Mouse (Mus musculus) forebrain, embryonic 15.5 days (tissue): ENCODE measurements around the gene Rbm4. TPM values are rescaled to one million over a fixed set of nuclear protein-coding genes. Genes with fewer than 3 reads are reported as not detected.
"Not testable (repeated sequence)": the region's sequence is repeated elsewhere in the genome, so short reads cannot be mapped to it uniquely, and the experiment has no call there.

ENCODE experiments used
- ATAC-seq: fragments of 200-750 bp; cut with Nextera tagmentation; replicated peaks from 2 replicates; pipeline ENCODE4 v1.8.0; 2017; ENCODE audit warnings: mild to moderate bottlenecking, moderate TSS enrichment, moderate library complexity
- H3K27ac ChIP-seq: fragments of 300-500 bp; sonication (generic); replicated peaks from 2 replicates; pipeline ENCODE4 v1.5.1; 2015; ENCODE audit warnings: mild to moderate bottlenecking, inconsistent platforms
- H3K27me3 ChIP-seq: fragments of 300-500 bp; sonication (generic); 2 replicates; pipeline ENCODE4 v1.6.1; 2015; ENCODE audit warnings: inconsistent platforms
- H3K36me3 ChIP-seq: fragments of 300-500 bp; sonication (generic); 2 replicates; pipeline ENCODE4 v1.6.1; 2015; ENCODE audit warnings: mild to moderate bottlenecking, inconsistent platforms
- H3K4me1 ChIP-seq: fragments of 300-500 bp; sonication (generic); 2 replicates; pipeline ENCODE4 v1.6.1; 2015; ENCODE audit warnings: inconsistent platforms
- H3K4me2 ChIP-seq: fragments of 300-500 bp; sonication (generic); replicated peaks from 2 replicates; pipeline ENCODE4 v1.6.1; 2015; ENCODE audit warnings: mild to moderate bottlenecking, inconsistent platforms
- H3K4me3 ChIP-seq: fragments of 300-500 bp; sonication (generic); 2 replicates; pipeline ENCODE4 v1.5.1; 2015; ENCODE audit warnings: mild to moderate bottlenecking, inconsistent platforms
- H3K9ac ChIP-seq: fragments of 300-500 bp; sonication (generic); replicated peaks from 2 replicates; pipeline ENCODE4 v1.6.1; 2015; ENCODE audit warnings: mild to moderate bottlenecking, inconsistent platforms
- H3K9me3 ChIP-seq: fragments of 300-500 bp; sonication (generic); 2 replicates; pipeline ENCODE4 v1.6.1; 2016; ENCODE audit warnings: inconsistent platforms
- WGBS: fragments of 180-500 bp; shearing (Covaris S2); methylation state at CpG from one replicate; pipeline ENCODE4 v1.1.7; 2015; ENCODE audit warnings: mixed read lengths; 5-methylcytosine and 5-hydroxymethylcytosine counted together
- polyA plus RNA-seq: library from polyadenylated mRNA; unstranded; fragments of >200 nt; fragmentation: Nextera tagmentation; extraction: Ambion mirVana; gene quantifications from 2 replicates; pipeline ENCODE4 v1.2.1, GENCODE M21; 2015

Rbm4 gene
- polyA plus RNA-seq, 1 experiment from 2014 or later, result 114 TPM

- peak overlapping the region; percentile 55 for H3K4me2 ChIP-seq
- peak overlapping the region; percentile 77 for H3K9ac ChIP-seq
- H3K27ac ChIP-seq, result peak overlapping the region; percentile 87
- no peaks in the 10 kb centered on the region for H3K9me3 ChIP-seq
- peak overlapping the region; percentile 89 for H3K4me3 ChIP-seq
- H3K4me1 ChIP-seq, result peaks cover 53% of the 10 kb centered on the region
- no peaks in the 10 kb centered on the region for H3K27me3 ChIP-seq
- ATAC-seq, result peak; percentile 12
- H3K36me3 ChIP-seq, result peaks cover 33% of the 10 kb centered on the region
- WGBS, result under 1% methylated on average over 16 of the region's 16 CpGs
Observed at GRCm38 (mm10) chr19:4793281-4793830, 345 bp downstream of the Rbm4 start.

DNA sequence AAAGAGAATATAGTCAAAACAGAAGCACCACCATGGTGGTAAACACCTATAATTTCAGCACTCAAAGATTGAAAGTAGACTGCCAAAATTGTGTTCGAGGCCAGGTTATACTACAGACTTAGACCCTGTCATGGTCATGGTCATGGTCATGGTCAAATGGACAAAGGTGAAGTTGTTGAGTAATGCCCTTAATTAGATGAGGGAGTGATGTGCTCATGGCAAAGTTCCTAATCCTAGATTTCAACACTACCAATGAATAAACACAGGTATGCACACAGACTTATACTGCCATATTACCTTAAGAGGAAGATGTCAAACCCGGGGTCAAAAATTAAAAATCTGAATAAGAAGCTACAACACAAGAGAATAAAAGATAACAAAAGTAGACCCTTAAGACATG lies 7.4 kb downstream of the Rbm4 start:
- Histone ChIP-seq H3K9me3 (no peaks in the 10 kb centered on the region), H3K27ac (no peak overlapping the region), H3K36me3 (peaks cover 72% of the 10 kb centered on the region), H3K4me2 (no peak overlapping the region), H3K4me1 (peaks cover 55% of the 10 kb centered on the region), H3K4me3 (no peak overlapping the region), H3K9ac (no peak overlapping the region), H3K27me3 (no peaks in the 10 kb centered on the region)
- no peak for ATAC-seq
- WGBS, result 96% methylated on average over 2 of the region's 2 CpGs

GRCm38 (mm10) chr19:4785206-4785605 lies 8.5 kb downstream of the Rbm4 start:
- no peak overlapping the region for H3K4me3 ChIP-seq
- H3K4me1 ChIP-seq, result peaks cover 43% of the 10 kb centered on the region
- peaks cover 70% of the 10 kb centered on the region for H3K36me3 ChIP-seq
- no peak overlapping the region for H3K27ac ChIP-seq
- no peak for ATAC-seq
- no peak overlapping the region for H3K4me2 ChIP-seq
- 88% methylated on average over 7 of the region's 7 CpGs for WGBS
- no peak overlapping the region for H3K9ac ChIP-seq
- no peaks in the 10 kb centered on the region for H3K27me3 ChIP-seq
- no peaks in the 10 kb centered on the region for H3K9me3 ChIP-seq

DNA sequence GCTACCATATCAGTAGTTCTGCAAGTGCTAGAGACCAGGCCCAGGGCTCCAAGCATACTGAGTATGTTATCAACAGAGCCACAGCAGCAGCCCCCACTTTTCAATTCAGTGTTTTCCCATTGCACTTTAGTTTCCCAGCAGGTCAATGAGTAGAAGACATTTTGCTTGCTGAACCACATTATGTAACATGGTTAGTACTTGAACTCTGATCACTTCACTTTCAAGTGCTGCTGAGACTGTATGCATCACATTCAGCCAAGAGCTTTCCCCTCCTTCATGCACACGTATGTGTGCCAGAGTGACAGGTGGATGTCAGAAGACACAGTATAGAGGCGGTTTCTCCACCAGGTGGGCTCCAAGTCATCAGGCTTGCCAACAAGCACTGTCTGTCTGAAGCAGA lies 10.8 kb downstream of the Rbm4 start:
- H3K9ac ChIP-seq, result no peak overlapping the region
- H3K27ac ChIP-seq, result no peak overlapping the region
- H3K4me1 ChIP-seq, result peaks cover 26% of the 10 kb centered on the region
- peaks cover 71% of the 10 kb centered on the region for H3K36me3 ChIP-seq
- H3K27me3 ChIP-seq, result no peaks in the 10 kb centered on the region
- H3K4me2 ChIP-seq, result no peak overlapping the region
- no peak overlapping the region for H3K4me3 ChIP-seq
- no peaks in the 10 kb centered on the region for H3K9me3 ChIP-seq
- no peak for ATAC-seq
- 86% methylated on average over 2 of the region's 2 CpGs for WGBS

DNA sequence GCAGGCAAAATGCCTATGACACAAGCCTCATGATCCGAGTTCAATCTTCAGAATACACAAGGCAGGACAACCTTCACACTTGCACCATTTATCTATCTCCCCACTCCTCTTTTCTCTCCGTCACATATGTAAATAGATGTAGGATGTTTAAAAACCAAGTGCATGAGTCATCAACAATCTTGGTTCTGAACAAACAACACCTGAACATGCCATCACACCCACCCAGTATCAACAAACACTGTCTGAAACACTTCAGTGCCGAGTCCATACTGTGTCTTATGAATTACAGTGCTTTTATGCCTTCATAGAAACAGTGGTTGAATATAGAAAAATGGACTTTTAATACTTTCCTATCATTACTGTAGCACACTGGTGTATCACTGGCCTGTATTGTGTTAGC lies 20.9 kb downstream of the Rbm4 start:
- no peak overlapping the region for H3K27ac ChIP-seq
- H3K4me3 ChIP-seq, result no peak overlapping the region
- no peak overlapping the region for H3K9ac ChIP-seq
- no peaks in the 10 kb centered on the region for H3K27me3 ChIP-seq
- ATAC-seq, result no peak
- peaks cover 64% of the 10 kb centered on the region for H3K36me3 ChIP-seq
- H3K9me3 ChIP-seq, result no peaks in the 10 kb centered on the region
- no peaks in the 10 kb centered on the region; the same call in 1 of the 2 replicates for H3K4me1 ChIP-seq
- H3K4me2 ChIP-seq, result no peak overlapping the region
- 83% methylated on average over 3 of the region's 3 CpGs for WGBS

GRCm38 (mm10) chr19:4767507-4768148 lies 26.1 kb downstream of the Rbm4 start:
- no peaks in the 10 kb centered on the region for H3K9me3 ChIP-seq
- no peak overlapping the region for H3K27ac ChIP-seq
- no peak overlapping the region for H3K4me3 ChIP-seq
- H3K36me3 ChIP-seq, result peaks cover 65% of the 10 kb centered on the region
- no peak overlapping the region for H3K4me2 ChIP-seq
- peaks cover 27% of the 10 kb centered on the region for H3K4me1 ChIP-seq
- no peaks in the 10 kb centered on the region for H3K27me3 ChIP-seq
- no peak overlapping the region for H3K9ac ChIP-seq
- ATAC-seq, result no peak
- WGBS, result 95% methylated on average over 9 of the region's 12 CpGs

GRCm38 (mm10) chr19:4762876-4763275 lies 30.8 kb downstream of the Rbm4 start:
- 49% methylated on average over 1 of the region's 1 CpGs for WGBS
- Histone ChIP-seq H3K9me3 (no peaks in the 10 kb centered on the region), H3K4me1 (peaks cover 74% of the 10 kb centered on the region), H3K4me3 (no peak overlapping the region), H3K9ac (no peak overlapping the region; the same call in 1 of the 2 replicates), H3K4me2 (no peak overlapping the region), H3K36me3 (peaks cover 68% of the 10 kb centered on the region), H3K27me3 (no peaks in the 10 kb centered on the region), H3K27ac (no peak overlapping the region)
- ATAC-seq, result no peak

DNA sequence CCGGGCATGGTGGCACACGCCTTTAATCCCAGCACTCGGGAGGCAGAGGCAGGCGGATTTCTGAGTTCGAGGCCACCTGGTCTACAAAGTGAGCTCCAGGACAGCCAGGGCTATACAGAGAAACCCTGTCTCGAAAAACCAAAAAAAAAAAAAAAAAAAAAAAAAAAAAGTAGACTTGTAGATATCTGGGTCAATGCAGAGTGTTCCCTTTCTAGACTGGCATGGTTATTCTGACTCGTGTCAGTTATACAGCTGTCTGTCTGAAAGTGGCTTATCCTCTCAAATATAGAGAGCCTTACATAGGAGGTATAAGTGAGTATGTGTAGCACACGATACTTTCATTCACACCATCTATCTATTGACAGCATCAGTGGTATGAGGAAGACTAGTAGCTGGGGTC lies 33.2 kb downstream of the Rbm4 start:
- H3K9me3 ChIP-seq, H3K27ac ChIP-seq, H3K4me3 ChIP-seq, ATAC-seq, H3K27me3 ChIP-seq, H3K9ac ChIP-seq: not testable (repeated sequence)
- Histone ChIP-seq H3K36me3 (peaks cover 58% of the 10 kb centered on the region), H3K4me2 (0 out of 2 replicates have a peak overlapping the region, but pooled peaks have one; percentile 0), H3K4me1 (peaks cover 78% of the 10 kb centered on the region)
- 91% methylated on average over 8 of the region's 8 CpGs for WGBS

GRCm38 (mm10) chr19:4756921-4757320 lies 36.8 kb downstream of the Rbm4 start:
- Histone ChIP-seq H3K27me3 (no peaks in the 10 kb centered on the region), H3K4me3 (peak overlapping the region; percentile 78), H3K27ac (peak overlapping the region; percentile 99), H3K36me3 (peaks cover 35% of the 10 kb centered on the region), H3K9me3 (no peaks in the 10 kb centered on the region), H3K4me2 (peak overlapping the region; percentile 67), H3K4me1 (peaks cover 49% of the 10 kb centered on the region), H3K9ac (peak overlapping the region; percentile 87)
- 2% methylated on average over 9 of the region's 9 CpGs for WGBS
- no peak for ATAC-seq

DNA sequence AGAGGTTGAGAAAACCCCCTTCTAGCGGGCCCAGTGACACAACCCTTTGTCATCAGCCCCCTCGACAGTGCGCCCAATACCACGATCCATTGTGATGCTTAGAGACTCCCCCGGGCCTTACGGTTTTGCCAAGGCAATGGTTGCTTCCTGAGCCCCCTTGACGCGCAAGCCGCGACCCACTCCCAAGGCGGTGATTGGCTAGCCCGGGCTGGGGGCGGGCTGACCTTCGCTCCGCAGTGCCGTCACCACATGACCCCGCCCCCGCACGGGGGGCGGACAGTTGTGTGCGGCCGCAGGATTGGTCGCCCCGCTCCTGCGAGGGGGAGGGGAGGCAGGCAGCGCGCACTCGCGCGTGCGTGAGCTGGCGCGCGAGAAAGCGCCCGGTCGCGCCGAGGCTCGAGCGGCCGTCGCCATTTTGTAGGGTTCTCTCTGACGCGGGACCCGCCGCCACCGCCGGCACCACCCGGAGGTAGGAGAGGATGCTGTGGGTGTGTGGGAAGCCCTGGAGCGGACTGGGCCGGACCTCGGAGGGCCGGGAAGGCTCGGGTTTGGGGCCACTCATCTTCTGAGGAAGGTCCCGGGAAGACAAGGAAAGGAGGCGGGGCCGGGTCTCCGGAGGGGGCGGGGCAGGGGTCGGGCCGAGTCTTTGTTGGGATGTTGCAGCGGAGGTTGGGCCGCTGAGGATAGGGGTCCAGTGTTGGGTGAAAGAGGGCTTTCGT lies 37.3 kb downstream of the Rbm4 start, which contains the start of gene Rbm4b:
TSS of gene Rbm4b (plus strand) at position 305 of the 719 bp plus-strand sequence.
- Histone ChIP-seq H3K27ac (peak within 1 kb of the TSS; percentile 99), H3K36me3 (peaks cover 35% of the 10 kb centered on the region), H3K27me3 (no peaks in the 10 kb centered on the region), H3K4me2 (peak within 1 kb of the TSS; percentile 90), H3K9ac (peak within 1 kb of the TSS; percentile 87), H3K9me3 (no peaks in the 10 kb centered on the region), H3K4me1 (peaks cover 43% of the 10 kb centered on the region), H3K4me3 (peak within 1 kb of the TSS; percentile 78)
- ATAC-seq, result peak; percentile 96
- under 1% methylated on average over 65 of the region's 65 CpGs for WGBS

- ATAC-seq, result peak; percentile 80
- Histone ChIP-seq H3K36me3 (peaks cover 37% of the 10 kb centered on the region), H3K4me1 (peaks cover 36% of the 10 kb centered on the region), H3K4me3 (peak overlapping the region; percentile 78), H3K27me3 (no peaks in the 10 kb centered on the region), H3K4me2 (peak overlapping the region; percentile 67), H3K27ac (peak overlapping the region; percentile 99), H3K9me3 (no peaks in the 10 kb centered on the region), H3K9ac (peak overlapping the region; percentile 87)
- 0% methylated on average over 10 of the region's 10 CpGs for WGBS
Observed at GRCm38 (mm10) chr19:4755565-4756192, 38.0 kb downstream of the Rbm4 start.

DNA sequence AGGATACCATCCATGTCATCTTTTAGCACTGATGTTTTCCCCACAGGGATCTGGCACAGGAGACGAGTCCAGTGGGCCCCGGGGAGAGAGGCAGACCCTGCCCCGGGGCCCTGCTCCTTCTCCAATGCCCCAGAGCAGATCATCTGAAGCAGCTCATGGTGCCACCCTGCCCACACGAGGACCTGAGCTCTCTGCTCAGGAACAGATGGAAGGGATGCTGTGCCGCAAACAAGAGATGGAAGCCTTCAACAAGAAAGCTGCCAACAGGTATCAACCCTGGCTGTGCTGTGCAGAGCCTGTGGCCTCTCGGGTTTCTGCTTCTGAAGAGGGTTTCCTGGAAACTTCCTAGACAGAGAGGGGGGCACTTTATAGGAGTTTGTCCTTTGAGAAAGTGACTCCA lies 43.7 kb downstream of the Rbm4 start:
- Histone ChIP-seq H3K9me3 (no peaks in the 10 kb centered on the region), H3K4me3 (no peak overlapping the region), H3K36me3 (peaks cover 78% of the 10 kb centered on the region), H3K27ac (no peak overlapping the region), H3K4me2 (no peak overlapping the region), H3K9ac (no peak overlapping the region), H3K27me3 (no peaks in the 10 kb centered on the region), H3K4me1 (no peaks in the 10 kb centered on the region)
- 89% methylated on average over 6 of the region's 6 CpGs for WGBS
- ATAC-seq, result no peak
